Mouse (Mus musculus) adrenal gland, adult 2 months (tissue): Measurements from ENCODE around the gene Ager. TPM values are rescaled to one million over a fixed set of nuclear protein-coding genes. Genes with fewer than 3 reads are reported as not detected.
A peak's percentile ranks its signal among the peaks of the same experiment; 100 is the strongest.

Source experiments
- DNase-seq: peaks from one replicate; pipeline ENCODE4 v3.0.0; 2021
- long read RNA-seq: library from polyadenylated mRNA; stranded (forward); transcript quantifications from one replicate; pipeline ENCODE4 v2.0.0, GENCODE M21; 2021
- polyA plus RNA-seq: library from polyadenylated mRNA; depleted of rRNA; stranded (reverse); fragments of >200 nt; gene quantifications from 2 replicates; pipeline ENCODE4 v1.2.3, GENCODE M21; 2012; rRNA removed
- total RNA-seq, 2 experiments: library from RNA; stranded (reverse); gene quantifications; 2 replicates each; pipeline ENCODE4 v1.2.3; 2021

Gene Ager
- total RNA-seq: under 1 TPM; 0.84 to 0.86 TPM
- 1.3 and 1.5 TPM in 2 replicates for polyA plus RNA-seq
- long read RNA-seq: 0 reads

GRCm38 (mm10) chr17:34597566-34598095 lies at the start of gene Ager:
TSS of gene Ager (plus strand) at chr17:34597862.
- DNase-seq: no peak

GRCm38 (mm10) chr17:34549156-34549555 lies 48.5 kb upstream of the Ager start:
- no peak for DNase-seq

DNA sequence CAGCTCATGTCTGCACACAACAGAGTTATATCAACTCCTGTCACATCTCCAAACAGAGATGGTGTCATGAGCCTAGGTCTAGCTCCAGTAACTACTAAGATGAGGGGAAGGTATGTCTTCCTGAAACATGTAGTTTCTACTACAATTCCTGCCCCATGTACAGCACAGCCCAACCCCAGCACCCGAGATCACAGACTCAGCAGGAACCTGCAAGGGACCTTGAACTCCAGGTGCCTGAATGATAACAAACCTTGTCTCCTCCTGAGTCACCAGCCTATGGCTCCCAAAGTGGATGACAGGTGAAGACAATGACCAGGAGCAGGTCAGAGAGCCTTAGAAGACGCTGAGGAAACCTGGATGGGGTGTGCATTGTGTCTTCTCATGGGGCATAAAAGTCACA lies 47.8 kb upstream of the Ager start:
- DNase-seq: no peak

DNA sequence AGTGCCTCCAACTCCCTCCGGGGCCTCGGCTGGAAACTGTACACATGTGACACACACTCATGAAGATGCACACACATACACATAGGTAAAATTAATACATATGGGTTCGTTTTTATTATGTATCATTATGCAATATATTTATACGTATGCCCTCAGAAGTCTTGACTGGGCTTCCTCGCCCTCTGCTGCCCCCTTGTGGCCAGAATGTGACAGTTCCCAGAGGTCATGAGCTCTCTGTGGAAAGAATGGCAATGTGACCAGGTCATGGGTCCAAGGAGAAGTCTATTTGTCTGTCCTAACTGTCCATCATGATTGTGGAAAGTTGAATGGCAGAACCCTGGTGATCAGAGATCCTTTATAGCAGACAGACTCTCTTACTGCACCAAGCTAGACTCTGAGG lies 42.2 kb upstream of the Ager start:
- peak; percentile 82 for DNase-seq

DNA sequence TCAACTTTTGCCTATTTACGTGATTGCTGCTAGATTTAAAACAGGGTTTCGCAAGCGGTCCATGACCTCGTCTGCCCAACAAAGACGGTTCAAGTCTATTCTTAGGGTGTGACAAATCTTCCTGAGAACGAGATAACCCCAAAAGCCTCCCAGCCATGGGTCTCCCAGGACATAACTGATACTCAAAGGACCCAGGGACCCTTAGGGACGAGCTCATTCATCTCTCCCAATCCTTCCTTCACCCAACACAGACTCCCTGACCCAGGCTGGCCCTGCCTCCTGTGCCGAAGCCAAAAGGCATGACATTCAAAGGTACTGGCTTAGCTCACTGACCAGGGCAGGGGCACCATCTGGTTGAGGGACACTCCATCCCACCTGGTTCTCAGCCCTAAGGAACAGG lies 41.3 kb upstream of the Ager start:
- DNase-seq: peak; percentile 45

GRCm38 (mm10) chr17:34557411-34557810 lies 40.3 kb upstream of the Ager start:
- no peak for DNase-seq

DNA sequence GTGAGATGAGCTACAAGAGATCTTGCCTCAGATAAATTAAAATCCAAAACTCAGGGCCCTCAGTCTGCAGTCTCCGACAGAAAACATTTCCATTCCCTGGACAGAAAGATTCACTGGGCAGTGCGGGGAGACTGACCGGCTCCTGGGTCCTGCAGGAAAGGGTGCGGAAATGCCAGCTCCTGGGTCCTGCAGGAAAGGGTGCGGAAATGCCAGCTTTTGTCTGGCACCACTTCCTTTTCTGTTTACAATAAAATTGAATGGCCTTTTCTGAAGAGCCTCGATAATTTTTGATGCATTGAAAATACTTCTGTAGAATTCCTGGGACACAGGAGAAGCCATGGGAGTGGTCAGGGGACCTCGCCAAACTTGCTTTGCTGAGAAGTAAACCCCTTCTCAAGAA lies 38.5 kb upstream of the Ager start:
- DNase-seq: no peak

DNA sequence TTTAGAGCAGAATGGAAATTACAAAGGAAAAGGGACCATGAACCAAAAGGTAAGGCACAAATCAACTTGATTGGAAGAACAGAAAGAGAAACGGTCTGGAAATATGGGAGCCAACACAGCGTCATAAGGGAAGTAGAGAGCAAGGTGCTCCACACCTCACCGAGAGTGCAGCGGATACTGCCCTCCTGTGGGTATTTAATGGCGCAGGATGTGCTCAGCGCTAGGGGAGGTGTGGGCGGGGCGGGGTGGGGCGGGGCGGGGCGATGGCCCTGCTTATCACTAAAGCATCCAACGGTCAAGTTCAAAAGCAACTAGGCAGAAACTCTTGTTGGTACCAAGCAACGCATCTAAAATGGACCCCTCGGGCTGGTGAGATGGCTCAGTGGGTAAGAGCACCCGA lies 37.8 kb upstream of the Ager start:
- DNase-seq: no peak

- no peak for DNase-seq
These were observed 37.2 kb upstream of the Ager start for GRCm38 (mm10) chr17:34560438-34560837.

- DNase-seq: no peak
These were observed 36.5 kb upstream of the Ager start for GRCm38 (mm10) chr17:34561200-34561599.

DNA sequence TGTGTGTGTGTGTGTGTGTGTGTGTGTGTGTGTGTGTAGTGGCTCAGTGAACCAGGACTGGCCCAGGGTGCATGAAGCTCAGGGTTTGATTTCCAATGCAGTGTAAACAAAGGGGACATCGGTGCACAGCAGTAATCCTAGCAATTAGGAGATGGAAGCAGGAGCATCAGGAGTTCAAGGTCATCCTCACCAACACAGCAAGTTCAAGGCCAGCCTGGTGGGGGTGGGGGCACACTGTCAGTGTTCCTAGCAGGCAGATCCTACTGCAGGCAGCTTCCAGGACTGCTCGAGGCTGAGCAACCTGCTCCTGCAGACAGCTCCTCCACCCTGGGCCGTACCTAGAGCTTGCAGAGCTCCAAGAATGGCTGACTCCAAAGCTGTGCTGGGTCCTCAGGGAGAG lies 35.1 kb upstream of the Ager start:
- DNase-seq: no peak

GRCm38 (mm10) chr17:34563354-34563753 lies 34.3 kb upstream of the Ager start:
- no peak for DNase-seq

GRCm38 (mm10) chr17:34564003-34564421 lies 33.6 kb upstream of the Ager start, which contains the start of gene Notch4:
TSS of gene Notch4 (plus strand) at chr17:34564268.
- DNase-seq: peak; percentile 66

DNA sequence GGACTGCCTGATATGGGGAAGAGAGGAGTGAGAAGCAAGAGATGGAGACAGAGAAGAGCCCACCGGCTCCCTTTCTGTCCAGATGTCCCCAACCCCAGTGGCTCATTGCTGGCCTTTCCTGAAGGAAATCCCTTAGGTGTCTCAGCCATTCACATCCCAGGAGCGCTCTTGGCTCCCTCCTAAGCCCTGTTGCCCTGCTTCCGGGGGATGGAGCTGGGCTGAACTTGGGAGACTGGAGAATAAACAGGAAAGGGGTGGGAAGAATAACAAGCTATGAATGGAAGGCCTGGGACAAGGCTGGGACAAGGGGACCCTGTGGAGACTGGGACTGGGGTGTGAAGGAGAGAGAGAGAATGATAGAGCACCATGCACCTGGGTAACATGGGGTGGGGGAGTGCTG lies 32.9 kb upstream of the Ager start:
- peak; percentile 49 for DNase-seq

- no peak for DNase-seq
These were observed 30.4 kb upstream of the Ager start for GRCm38 (mm10) chr17:34567311-34567710.

- no peak for DNase-seq
These were observed 29.2 kb upstream of the Ager start for GRCm38 (mm10) chr17:34568421-34568820.

- no peak for DNase-seq
These were observed 27.7 kb upstream of the Ager start for GRCm38 (mm10) chr17:34569919-34570318.

- DNase-seq: no peak
These were observed 25.8 kb upstream of the Ager start for GRCm38 (mm10) chr17:34571875-34572274.

GRCm38 (mm10) chr17:34572361-34572760 lies 25.3 kb upstream of the Ager start:
- DNase-seq: no peak

DNA sequence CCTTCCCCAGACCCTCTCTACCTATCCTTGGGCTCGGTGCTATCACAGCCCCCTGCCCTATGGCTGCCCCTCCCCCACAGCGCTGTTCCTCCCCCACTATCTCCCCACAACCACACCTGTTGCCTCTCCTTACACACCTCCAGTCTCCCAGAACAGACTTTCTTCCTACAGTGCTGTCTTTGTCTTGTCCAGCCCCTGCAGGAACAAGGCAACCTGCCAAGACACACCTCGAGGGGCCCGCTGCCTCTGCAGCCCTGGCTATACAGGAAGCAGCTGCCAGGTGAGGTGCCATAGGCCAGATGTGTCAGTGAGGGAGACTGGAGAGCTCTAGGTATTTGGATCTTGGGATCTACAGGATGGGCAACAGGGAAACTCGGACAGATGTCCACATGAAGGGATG lies 21.1 kb upstream of the Ager start:
- no peak for DNase-seq

DNA sequence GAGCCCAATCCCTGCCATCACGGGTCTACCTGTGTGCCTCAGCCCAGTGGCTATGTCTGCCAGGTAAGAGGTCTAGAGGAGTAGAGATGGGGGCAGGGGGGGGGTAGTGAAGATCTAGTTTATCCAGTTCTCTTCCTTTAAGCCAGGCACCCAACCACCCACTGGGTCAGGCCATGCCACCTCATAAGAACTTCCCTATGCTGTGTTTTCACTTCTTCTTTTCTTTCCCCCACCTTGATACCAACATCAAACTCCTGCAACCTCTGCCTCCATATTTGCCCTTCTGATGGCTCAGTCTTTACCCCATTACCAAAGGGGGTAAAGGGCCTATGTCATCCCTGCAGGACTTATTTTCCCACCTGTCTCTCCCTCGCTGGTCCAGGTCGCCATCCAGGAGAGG lies 19.6 kb upstream of the Ager start:
- no peak for DNase-seq

GRCm38 (mm10) chr17:34582528-34582927 lies 15.1 kb upstream of the Ager start:
- no peak for DNase-seq

- DNase-seq: no peak
These were observed 14.3 kb upstream of the Ager start for GRCm38 (mm10) chr17:34583397-34583796.

- no peak for DNase-seq
These were observed 13.8 kb upstream of the Ager start for GRCm38 (mm10) chr17:34583819-34584218.

- DNase-seq: no peak
These were observed 12.5 kb upstream of the Ager start for GRCm38 (mm10) chr17:34585121-34585520.
